Mouse (Mus musculus) bone marrow macrophage, adult 2 months (primary cell): ENCODE data around the gene Trmt44.

Experiments
- CTCF ChIP-seq: IDR thresholded peaks from 2 replicates; pipeline ENCODE4 v1.5.1; 2012; ENCODE audit warnings: low read depth, mild to moderate bottlenecking, low read length, moderate library complexity
- POLR2A ChIP-seq: IDR thresholded peaks from 2 replicates; pipeline ENCODE4 v1.6.1; 2012; ENCODE audit warnings: mild to moderate bottlenecking, low read depth, low read length, borderline replicate concordance

- TF ChIP-seq CTCF = no peak
- TF ChIP-seq POLR2A = no peak
Measured at GRCm38 (mm10) chr5:35592824-35593223, 18.0 kb upstream of the Trmt44 start.
